In genomic region chr1:193034951-193035370, GRCm38 (mm10) we compare ENCODE assay signal across 8 mouse cellular contexts. TPM values are rescaled to one million over a fixed set of nuclear protein-coding genes. Genes with fewer than 3 reads are reported as not detected.
DNase-seq lines count a peak whose midpoint lies in the region; ATAC-seq and TF ChIP-seq lines count a peak whose summit lies in the region.

No protein-coding gene starts in this region.

- 1% methylated on average over 19 of the region's 19 CpGs for WGBS in heart, embryonic 12.5 days
- 0% methylated on average over 19 of the region's 19 CpGs for WGBS in cerebellum, adult 2 months
- WGBS in hindbrain, embryonic 12.5 days = under 1% methylated on average over 19 of the region's 19 CpGs
- under 1% methylated on average over 19 of the region's 19 CpGs for WGBS in midbrain, embryonic 13.5 days

- no peak for TF ChIP-seq POLR2A in cerebellum, adult 2 months (IDR thresholded peaks at IDR 0.05; ENCODE audit: borderline replicate concordance, insufficient read depth, low read length)

- H3K27me3 ChIP-seq in heart, embryonic 12.5 days (replicated peaks) = 0 out of 2 replicates have a peak, but pooled peaks cover 3% of the 10 kb centered on the region
- peaks cover 20% of the 10 kb centered on the region for H3K27me3 ChIP-seq in E14TG2a.4 (ENCODE audit: insufficient read depth, low read length)
- no peaks in the 10 kb centered on the region for H3K27me3 ChIP-seq in cerebellum, adult 2 months (ENCODE audit: control insufficient read depth, insufficient read depth, low read length)
- no peaks in the 10 kb centered on the region for H3K27me3 ChIP-seq in hindbrain, embryonic 12.5 days
- H3K27me3 ChIP-seq in midbrain, embryonic 13.5 days = no peaks in the 10 kb centered on the region; the same call in 1 of the 2 replicates

- no peaks in the 10 kb centered on the region for H3K9me3 ChIP-seq in heart, embryonic 12.5 days (replicated peaks)
- no peaks in the 10 kb centered on the region for H3K9me3 ChIP-seq in E14TG2a.4 (ENCODE audit: low read length)
- no peaks in the 10 kb centered on the region for H3K9me3 ChIP-seq in hindbrain, embryonic 12.5 days (replicated peaks)
- H3K9me3 ChIP-seq in midbrain, embryonic 13.5 days = no peaks in the 10 kb centered on the region

- intact Hi-C loops in heart, postnatal 25 days (cut with DNase I) = no loop called here

- peak overlapping the region; percentile 73 for H3K4me3 ChIP-seq in heart, embryonic 12.5 days
- H3K4me3 ChIP-seq in E14TG2a.4 (replicated peaks; ENCODE audit: low read length) = peak overlapping the region; percentile 88
- peak overlapping the region; percentile 92 for H3K4me3 ChIP-seq in cerebellum, adult 2 months (replicated peaks; ENCODE audit: insufficient read depth, low read depth, low read length)
- peak overlapping the region; percentile 65 for H3K4me3 ChIP-seq in hindbrain, embryonic 12.5 days
- H3K4me3 ChIP-seq in midbrain, embryonic 13.5 days (replicated peaks) = peak overlapping the region; percentile 83

- peak overlapping the region; percentile 71 for H3K9ac ChIP-seq in heart, embryonic 12.5 days
- H3K9ac ChIP-seq in hindbrain, embryonic 12.5 days = peak overlapping the region; percentile 75
- peak overlapping the region; percentile 85 for H3K9ac ChIP-seq in midbrain, embryonic 13.5 days (replicated peaks)

- H3K36me3 ChIP-seq in heart, embryonic 12.5 days = no peaks in the 10 kb centered on the region
- H3K36me3 ChIP-seq in E14TG2a.4 (ENCODE audit: insufficient read depth, low read length) = no peaks in the 10 kb centered on the region
- no peaks in the 10 kb centered on the region for H3K36me3 ChIP-seq in hindbrain, embryonic 12.5 days
- H3K36me3 ChIP-seq in midbrain, embryonic 13.5 days = no peaks in the 10 kb centered on the region

- no peak for TF ChIP-seq CTCF in E14TG2a.4 (conservative IDR thresholded peaks at IDR 0.05; ENCODE audit: low read length)
- TF ChIP-seq CTCF in cerebellum, adult 2 months (IDR thresholded peaks at IDR 0.05; ENCODE audit: borderline replicate concordance, insufficient read depth, low read depth, low read length) = no peak

- no peak for DNase-seq in heart, postnatal 25 days (ENCODE audit: low spot score)
- peak in 1 of 2 experiments; percentile 29 for DNase-seq in cerebellum, adult 2 months
- DNase-seq in layer of hippocampus, adult 9-10 months (ENCODE audit: low spot score) = no peak

- no peak overlapping the region for H3K27ac ChIP-seq in heart, embryonic 12.5 days (ENCODE audit: poor library complexity, severe bottlenecking)
- H3K27ac ChIP-seq in cerebellum, adult 2 months (ENCODE audit: insufficient read depth, low read length) = 0 out of 2 replicates have a peak overlapping the region, but pooled peaks have one; percentile 12
- peak overlapping the region; percentile 73; the same call in 1 of the 2 replicates for H3K27ac ChIP-seq in hindbrain, embryonic 12.5 days
- 0 out of 2 replicates have a peak overlapping the region, but pooled peaks have one; percentile 69 for H3K27ac ChIP-seq in midbrain, embryonic 13.5 days

- peak overlapping the region; percentile 91 for H3K4me2 ChIP-seq in heart, embryonic 12.5 days
- H3K4me2 ChIP-seq in hindbrain, embryonic 12.5 days (replicated peaks) = peak overlapping the region; percentile 81
- H3K4me2 ChIP-seq in midbrain, embryonic 13.5 days (replicated peaks) = peak overlapping the region; percentile 74

- peaks cover 9% of the 10 kb centered on the region for H3K4me1 ChIP-seq in heart, embryonic 12.5 days (replicated peaks)
- peaks cover 14% of the 10 kb centered on the region for H3K4me1 ChIP-seq in E14TG2a.4 (replicated peaks; ENCODE audit: low read depth, low read length)
- no peaks in the 10 kb centered on the region for H3K4me1 ChIP-seq in cerebellum, adult 2 months (ENCODE audit: control insufficient read depth, insufficient read depth, low read length)
- H3K4me1 ChIP-seq in hindbrain, embryonic 12.5 days = peaks cover 14% of the 10 kb centered on the region
- peaks cover 16% of the 10 kb centered on the region for H3K4me1 ChIP-seq in midbrain, embryonic 13.5 days (replicated peaks)

- 0 out of 2 replicates have a peak, but pooled peaks have one; percentile 12 for ATAC-seq in heart, embryonic 12.5 days (ENCODE audit: insufficient number of reproducible peaks, low FRiP score)
- ATAC-seq in hindbrain, embryonic 12.5 days (ENCODE audit: low FRiP score) = no peak
- ATAC-seq in midbrain, embryonic 13.5 days = peak; percentile 72; the same call in 1 of the 2 replicates
- ATAC-seq in megakaryocyte, adult 5-6 weeks (ENCODE audit: poor library complexity, severe bottlenecking) = no peak

RNA-seq across cellular contexts. Expression of gene Syt14, which starts 0.6 kb away (rescaled TPM):
- 1.4 and 1.6 TPM in 2 replicates for polyA plus RNA-seq in heart, embryonic 12.5 days (2016; fragmentation: Nextera tagmentation; extraction: Ambion mirVana)
- total RNA-seq in heart, postnatal 25 days (2021) = under 1 TPM; 0.23 to 0.42 TPM
- polyA plus RNA-seq in cerebellum, adult 2 months (2012; rRNA removed) = 6.4 and 6.9 TPM in 2 replicates
- polyA plus RNA-seq in hindbrain, embryonic 12.5 days (2016; fragmentation: Nextera tagmentation; extraction: Ambion mirVana) = 8.1 and 8.3 TPM in 2 replicates
- 7.4 and 8.9 TPM in 2 replicates for polyA plus RNA-seq in midbrain, embryonic 13.5 days (2015; fragmentation: Nextera tagmentation; extraction: Ambion mirVana)
- total RNA-seq in megakaryocyte, adult 5-6 weeks (2015) = not detected in 2 replicates
- total RNA-seq in megakaryocyte, adult 5-6 weeks (2017) = not detected in 2 replicates

Comparison
In these comparisons a context has a peak if more than half of its experiments do, and no peak if none do; other contexts are left out.
1. ATAC-seq: peak in heart, embryonic 12.5 days (single experiment) and midbrain, embryonic 13.5 days (single experiment); none in hindbrain, embryonic 12.5 days (single experiment) and megakaryocyte, adult 5-6 weeks (single experiment).
2. Peak in every context shown above with its lines, with median percentiles within 50 percentile points of each other: H3K4me2 ChIP-seq, H3K4me3 ChIP-seq and H3K9ac ChIP-seq.